Mouse (Mus musculus): ENCODE data around the gene Fcrla. TPM values are rescaled to one million over a fixed set of nuclear protein-coding genes. Genes with fewer than 3 reads are reported as not detected.

Gene Fcrla
- polyA plus RNA-seq, 1 experiment = 0.53 TPM

DNA sequence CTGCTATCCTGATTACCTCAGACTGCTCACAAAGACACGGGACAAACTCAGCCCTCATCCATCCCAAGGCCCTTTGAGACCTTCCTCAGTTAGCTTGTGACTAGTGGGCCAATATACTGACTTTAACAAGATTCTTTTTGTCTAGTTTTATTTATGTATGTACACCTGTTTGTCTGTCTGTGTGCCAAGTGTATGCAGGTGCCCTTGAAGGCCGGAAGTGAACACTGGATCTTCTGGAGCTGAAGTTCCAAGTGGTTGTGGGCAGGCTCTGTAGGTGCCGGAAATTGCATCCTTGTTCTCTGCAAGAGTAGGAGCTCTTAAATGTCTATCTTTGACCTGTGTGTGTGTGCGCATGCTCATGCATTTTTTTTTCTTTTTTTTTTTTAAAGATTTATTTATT is 1.9 kb upstream of the Fcrla start:
- no peak for DNase-seq (ENCODE audit: low read depth)

DNA sequence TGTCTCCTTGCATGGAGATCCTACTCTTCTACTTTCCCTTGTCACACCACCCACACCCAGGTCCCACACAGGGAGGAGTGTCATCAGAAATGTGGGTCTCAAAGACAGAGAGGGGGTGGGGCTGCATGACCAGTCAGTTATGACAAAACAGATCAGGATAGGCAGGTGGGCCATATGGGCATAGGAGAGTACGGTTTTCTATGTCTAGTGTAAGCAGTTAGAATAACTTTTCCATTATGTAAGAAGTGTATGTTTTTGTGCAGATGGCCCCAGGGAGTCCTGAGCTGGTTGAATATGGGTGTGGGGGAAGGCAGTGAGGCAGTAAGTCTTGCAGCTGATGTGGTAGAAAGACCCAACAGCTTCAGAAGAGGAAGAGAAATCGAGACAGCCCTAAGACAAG is 1.1 kb upstream of the Fcrla start:
- DNase-seq (ENCODE audit: low read depth) = no peak

DNA sequence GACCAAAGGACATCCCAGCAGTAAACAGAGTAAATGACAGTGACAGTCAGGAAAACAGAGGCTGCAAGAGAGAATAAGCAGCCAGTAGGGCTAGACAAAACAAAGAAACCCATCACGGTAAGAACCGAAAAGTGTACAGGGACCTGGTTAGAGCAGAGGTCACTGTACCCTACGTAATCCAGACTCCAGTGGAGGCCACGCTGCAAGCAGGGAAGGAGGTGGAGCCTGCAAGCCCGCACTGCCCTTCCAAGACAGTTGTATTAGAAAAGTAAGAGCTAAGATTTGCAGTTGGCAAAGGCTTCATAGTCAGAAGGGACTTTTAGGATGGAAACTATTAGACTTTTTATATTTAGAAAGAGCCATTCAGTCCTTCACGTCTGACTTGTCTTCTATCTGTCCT is 442 bp downstream of the Fcrla start:
- DNase-seq (ENCODE audit: low read depth) = no peak

DNA sequence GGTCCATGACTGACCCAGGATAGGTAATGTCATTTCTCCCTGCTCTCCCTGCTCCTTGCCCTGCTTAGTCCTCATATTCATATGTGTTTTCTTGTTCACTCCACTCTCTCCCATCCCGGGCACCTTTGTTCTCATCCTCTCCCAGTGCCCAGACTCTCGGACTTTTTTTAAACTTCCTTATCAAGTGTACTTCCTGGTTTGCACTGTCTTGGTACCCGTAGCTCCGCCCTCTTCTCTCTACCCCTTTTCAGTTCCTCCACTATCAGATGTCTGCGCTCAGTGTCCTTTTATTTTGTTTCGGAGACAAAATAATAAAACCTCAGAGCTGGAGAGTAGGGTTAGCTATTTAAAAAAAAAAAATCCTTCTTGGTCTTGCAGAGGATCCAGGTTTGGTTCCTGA is 2.9 kb downstream of the Fcrla start:
- DNase-seq (ENCODE audit: low read depth) = no peak

DNA sequence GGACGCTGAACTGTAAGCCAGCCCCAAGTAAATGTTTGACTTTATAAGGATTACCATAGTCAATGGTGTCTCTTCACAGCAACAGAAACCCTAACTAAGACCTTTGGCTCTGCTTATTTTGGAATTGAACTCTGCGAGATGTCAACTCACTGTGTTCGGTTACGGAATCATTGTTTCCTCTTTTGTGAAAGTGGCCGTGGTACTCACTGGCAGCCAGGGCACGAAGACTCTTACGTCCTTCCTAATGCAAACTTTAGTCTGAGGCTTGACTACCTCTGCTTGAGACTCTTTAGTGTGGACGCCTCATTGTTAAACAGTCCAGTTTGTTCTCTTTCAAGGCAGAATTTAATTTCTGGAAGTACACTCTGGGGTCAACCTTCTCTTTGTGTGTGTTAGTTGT is 8.1 kb downstream of the Fcrla start:
- DNase-seq (ENCODE audit: low read depth) = no peak

DNA sequence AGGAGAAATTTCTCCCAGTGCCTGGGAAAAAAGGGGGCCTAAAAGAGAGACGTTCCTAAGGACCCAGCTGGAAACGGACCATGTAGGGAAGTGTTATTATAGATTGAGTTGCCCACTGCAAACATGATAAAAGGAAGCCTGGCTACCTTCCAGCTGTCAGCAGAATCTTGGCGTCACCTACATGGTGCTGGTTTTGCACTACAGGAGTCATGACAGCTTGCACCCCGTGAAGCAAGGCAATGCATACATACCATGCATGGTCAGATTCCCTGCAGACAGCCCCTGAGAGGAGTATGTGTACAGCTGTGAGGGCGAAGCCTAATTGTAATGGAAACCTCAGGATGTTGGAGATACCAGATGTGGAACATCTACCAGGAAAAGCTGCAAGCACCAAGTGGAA is 11.7 kb downstream of the Fcrla start:
- DNase-seq (ENCODE audit: low read depth) = no peak

DNA sequence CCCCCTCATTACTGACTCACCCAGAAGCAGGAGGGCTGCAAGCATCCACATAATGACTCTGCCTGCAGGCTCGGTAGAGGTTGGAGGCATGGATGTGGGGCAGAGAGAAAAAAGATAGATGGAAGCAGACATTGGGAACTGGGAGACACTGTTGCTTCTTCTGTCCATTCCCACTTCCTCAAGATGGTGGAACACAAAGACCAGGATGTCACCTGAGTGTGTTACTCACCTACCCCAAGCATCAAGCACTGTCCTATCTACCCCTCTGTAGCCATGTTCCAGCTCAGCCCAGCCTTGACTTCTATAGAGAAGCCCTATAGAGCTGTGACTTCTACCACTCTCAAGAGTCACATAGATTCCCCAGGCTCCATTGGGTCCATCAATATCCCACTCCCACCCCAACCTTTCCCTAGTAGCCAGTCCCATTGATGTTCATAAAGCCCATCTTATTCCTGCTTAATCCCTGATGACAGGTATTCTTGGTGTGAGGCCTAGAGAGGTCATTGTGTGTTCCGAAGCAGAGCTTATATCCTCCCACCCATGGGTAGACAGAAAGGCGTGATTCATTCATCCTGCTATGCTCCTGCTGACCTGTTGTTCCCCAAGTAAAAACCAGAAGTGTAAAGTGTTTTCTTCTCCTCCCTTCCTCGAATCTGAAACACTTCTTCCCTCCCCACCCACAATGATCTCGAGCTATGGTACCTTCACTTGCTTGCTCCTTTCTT is 14.3 kb downstream of the Fcrla start, which contains the start of gene Fcrlb:
TSS of gene Fcrlb (minus strand) at position 51 of the 725 bp plus-strand sequence.
- DNase-seq (ENCODE audit: low read depth) = no peak

DNA sequence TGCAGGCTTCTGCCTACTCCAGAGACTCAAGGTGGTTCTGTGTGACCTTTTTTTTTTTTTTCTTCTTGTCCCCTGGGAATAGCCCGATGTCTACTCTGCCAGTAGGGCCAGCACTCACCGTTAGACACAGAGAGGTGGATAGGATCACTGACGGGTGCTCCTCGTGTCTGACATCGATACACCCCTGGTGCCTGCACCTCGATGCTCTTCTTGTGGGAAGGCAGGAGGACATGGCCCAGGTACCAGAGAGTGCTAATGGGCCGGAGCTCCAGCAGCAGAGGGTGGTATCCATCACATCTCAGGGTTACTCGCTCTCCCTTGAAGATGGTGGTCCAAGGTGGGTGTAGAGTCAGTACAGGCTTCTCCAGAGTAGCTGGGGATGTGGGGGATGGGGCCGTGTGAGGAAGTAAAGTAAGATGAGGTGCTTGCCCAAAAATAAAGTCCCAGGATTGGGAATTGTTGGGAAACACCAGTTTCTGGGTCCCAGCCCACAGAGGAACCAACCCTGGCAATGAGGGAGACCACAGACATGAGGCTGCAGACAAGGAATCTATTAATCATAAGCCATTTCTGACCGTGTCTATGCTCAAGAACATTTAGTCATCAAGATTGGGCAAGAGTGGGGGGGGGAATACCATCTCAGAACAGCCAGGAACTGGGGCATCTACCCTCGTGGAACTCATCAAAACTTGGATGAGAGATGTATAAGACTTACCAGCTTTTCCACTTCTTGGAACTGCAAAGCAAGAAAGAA is 15.3 kb downstream of the Fcrla start:
- no peak for DNase-seq (ENCODE audit: low read depth)

DNA sequence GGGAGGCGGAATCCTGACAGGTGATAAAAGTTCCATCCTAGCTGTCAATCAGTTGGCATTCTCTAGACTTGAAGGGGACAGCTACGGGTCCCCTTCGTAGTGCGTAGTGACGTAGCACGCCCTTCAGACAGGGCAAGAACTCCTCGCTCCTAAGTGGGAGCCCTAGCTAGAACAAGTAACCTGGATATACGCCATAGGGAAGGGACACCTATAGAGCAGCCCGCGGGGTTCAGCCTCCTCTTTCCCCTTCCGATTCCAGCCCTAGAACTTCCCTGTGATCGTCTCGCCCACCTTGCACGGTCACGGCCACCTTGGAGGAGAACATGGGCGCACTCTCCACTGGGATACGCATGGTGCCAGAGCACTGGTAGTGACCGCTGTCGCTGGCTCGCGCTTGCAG is 19.0 kb downstream of the Fcrla start:
- no peak for DNase-seq (ENCODE audit: low read depth)

DNA sequence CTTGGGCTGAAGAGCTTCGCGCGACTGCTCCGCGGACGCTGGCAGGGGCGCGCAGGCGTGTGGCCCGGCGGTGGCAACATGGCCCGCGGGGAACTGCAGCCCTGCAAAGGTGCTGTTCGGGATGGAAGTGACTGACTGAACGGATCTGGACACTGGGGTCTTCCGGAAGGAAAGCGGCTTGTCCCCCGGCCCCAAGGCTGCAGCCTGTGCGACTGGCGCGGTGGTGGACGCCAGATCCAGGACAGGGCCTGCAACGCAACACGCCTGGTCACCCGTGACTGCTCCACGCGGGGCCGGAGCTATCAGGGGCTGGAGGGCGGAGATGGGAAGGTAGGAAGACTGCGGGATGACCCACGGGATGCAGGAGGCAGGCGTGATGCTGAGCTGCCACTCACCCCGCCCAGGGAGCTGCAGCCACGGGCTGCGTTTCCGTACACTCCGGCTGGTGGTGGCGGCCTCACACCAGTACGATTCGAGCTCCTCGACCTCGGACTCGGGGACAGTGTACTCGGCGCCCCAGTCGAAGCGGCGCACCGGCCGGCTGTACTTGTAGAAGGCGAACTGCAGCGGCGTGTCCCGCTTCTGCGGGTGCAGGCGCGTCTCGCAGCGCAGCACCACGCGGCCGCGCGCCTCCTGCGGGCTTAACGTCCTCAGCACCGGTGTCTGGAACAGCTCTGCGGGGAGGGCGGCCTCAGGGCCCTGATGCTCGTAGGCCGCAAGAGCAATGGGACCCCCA is 19.8 kb downstream of the Fcrla start:
- no peak for DNase-seq (ENCODE audit: low read depth)

DNA sequence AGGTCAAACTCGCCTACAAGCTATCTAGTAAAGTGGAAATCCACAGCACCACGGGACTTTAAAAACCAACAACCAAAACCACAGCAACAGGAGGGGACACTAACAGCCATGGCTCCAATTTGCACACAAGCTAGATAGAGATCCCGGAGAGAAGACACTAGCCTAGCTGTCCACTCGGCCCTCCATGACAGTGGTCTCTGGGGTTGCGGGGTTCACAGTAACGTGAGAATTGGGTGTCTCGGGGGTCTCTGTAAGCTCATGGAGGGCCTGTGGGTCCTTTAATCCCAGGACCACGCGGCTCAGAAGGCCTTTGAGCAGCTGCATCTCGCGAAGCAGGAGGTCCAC is 20.3 kb downstream of the Fcrla start:
- no peak for DNase-seq (ENCODE audit: low read depth)

DNA sequence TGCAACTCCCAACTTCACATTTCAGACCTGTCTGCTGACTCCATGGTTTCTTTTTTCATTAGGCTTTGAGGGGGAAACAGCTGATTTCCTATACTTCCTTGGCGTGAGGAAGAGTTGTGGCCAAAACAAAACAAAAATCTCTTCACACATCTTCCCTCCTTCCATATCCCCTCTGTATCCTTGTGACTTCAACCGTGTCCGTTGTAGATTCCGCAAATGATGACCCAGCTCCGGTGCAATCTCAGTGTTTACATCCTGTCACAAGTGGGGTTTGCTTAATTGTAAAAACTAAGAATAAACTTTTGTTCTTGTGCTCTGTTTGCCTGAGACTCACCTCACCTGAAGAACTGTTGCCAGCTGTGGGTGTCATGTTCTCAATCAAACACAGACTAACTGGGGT is 23.9 kb downstream of the Fcrla start:
- DNase-seq (ENCODE audit: low read depth) = no peak

DNA sequence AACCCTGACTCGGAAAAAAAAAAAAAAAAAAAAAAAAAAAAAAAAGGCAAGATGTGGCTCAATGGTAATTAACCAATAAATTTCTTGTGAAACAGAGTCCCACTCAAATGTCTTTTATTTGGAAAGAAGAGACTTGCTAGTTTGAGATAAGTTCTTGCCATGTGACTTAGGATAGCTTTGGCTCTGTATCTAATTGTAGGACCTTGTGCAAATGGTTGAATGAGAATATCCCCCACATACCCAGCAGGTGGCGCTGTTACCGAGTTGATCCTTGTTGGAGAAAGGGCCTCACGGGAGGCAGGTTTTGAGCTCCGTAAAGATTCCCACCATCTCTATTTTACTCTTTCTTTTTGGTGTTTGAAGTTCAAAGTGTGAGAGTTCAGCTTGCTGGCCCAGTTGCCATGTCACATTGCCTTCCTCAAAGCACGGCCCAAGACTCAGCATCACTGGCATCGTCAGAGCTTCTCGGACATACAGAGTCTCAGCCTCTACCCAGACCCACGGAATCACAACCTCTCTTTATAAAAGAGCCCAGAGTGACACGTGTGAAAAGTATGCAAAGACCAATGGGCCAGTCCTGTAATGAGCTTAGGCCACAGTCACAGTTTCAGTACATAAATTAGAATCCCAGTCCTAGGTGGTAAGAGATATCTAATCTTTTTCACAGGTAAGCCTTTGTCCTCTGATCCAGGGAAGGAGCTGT is 25.7 kb downstream of the Fcrla start:
- DNase-seq (ENCODE audit: low read depth) = no peak

DNA sequence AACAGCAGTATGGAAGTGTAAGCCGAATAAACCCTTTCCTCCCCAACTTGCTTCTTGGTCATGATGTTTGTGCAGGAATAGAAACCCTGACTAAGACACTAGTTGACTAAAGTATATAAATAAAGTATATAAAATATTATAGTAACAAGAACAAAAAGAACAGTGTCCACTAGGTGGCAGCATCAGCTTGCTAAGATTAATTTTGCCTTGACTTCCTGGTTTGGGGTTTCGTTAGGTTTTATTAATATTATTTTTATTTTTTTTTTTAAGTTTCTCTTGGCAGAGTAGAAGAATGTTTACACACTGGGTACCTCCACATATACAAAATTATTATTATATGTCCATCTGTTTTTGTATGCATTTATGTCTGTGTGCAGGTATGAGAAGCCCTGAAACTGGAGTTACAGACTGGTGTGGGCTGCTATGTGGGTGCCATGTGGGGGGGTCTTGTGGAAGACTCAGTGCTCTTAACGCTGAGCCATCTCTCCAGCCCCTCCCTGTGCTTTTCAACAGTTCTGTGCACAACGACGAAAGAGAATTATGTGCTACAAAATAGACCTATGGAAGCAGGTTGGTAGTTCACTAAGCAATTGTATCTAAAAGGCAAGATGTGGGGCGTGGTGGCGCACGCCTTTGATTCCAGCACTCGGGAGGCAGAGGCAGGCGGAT is 26.4 kb downstream of the Fcrla start:
- DNase-seq (ENCODE audit: low read depth) = no peak

DNA sequence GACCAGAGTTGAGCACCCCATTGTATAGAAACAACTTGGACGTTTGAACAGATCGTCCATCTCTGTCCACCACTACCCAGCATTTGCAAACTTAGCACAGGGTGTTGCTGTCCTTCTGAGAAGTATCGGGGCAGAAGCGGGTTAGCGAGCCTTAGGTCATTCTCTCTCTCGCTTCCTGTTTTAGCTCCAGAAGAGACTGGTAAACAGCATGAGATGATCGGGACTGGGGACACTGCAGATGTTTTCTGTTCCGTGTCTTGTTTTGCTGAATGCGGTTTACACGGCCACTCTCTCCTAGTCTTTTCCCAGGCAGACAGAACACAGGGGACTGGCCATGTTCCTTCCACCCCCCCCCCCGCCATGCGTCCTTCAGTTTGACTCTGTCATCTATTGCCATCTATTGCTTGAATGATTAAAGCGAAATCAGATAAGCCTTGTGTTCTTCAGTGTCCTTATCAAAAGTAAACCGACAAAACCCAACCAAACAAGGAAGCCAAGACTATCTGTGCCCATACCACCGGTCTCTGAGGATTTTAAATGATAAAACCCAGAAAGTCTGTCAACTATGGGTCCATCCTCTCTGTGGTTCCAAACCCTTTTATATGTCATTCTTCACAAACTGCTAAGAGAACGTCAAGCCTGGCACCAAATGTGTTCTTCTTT is 28.8 kb downstream of the Fcrla start:
- no peak for DNase-seq (ENCODE audit: low read depth)

DNA sequence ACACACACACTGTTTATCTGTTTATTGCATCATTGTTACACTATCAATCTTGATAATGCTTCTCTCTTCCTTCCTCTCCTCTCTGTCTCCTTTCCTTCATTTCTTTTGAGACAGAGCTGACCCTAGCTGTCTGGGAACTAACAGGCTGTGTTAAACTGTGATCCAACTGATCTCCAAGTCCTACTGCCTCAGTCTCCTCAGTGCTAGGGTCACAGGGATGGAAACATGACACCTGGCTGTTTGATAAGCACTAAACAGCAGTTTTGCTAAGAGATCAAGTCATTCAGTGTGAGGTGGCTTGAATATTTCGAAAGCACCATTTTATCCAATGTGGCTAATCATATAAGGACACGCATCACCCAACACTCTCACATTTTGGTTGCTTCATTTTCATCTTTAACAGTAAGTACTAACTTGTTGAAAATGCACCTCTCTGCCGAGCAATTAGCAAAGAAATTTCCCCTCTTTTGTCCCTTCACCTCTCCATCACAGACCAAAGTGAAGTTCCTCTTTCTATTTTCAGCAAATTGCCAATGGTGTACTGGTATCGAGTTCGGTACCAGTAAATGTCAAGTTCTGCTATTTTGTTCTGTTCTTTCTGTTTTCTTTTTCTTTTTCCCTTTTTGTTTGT is 30.6 kb downstream of the Fcrla start:
- no peak for DNase-seq (ENCODE audit: low read depth)

DNA sequence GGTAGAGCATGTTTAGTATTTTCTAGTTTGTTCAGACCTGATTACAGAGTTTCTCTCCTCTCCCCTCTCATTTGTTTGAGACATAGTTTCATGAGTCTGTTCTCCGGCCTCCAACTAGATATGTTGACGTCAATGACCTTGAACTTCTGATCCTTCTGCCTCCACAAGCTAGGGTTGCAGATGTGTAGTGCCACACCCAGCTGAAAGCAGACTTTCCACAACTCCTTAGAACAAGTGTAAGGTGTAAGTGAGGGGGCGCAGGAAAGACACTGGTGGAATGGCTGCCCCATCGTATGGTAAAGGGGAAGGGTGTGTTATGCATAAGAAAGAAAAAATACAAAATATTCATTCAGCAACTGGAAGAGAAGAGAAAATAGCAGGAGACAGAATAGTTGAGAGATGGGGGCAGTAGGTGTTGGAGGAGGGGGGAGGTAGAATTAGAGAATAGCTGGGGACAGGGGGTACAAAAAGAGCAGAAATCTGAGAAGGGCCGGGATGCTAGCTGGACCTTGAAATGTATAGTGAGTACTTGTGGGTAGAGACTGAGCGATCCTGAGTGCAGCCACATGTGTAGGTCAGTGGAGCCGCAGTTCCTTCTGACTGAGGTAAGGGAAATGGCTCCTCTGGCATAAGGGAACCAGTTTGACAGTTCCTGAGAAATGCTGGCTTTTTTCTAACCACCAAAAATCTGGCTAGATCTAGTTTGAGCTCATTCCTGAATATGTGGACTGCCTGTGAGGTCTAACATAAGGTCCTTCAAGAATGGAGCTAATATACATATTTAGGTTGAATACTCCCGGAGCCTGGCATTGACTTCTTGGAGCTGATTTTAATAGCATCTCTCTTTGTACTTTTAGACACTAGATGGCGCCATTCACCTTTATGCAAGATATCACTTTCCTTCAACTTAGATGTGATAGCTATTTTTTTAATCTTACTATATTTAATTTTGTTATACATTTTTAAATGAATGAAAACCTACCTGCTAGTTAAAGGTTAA is 32.5 kb downstream of the Fcrla start:
- DNase-seq (ENCODE audit: low read depth) = no peak

DNA sequence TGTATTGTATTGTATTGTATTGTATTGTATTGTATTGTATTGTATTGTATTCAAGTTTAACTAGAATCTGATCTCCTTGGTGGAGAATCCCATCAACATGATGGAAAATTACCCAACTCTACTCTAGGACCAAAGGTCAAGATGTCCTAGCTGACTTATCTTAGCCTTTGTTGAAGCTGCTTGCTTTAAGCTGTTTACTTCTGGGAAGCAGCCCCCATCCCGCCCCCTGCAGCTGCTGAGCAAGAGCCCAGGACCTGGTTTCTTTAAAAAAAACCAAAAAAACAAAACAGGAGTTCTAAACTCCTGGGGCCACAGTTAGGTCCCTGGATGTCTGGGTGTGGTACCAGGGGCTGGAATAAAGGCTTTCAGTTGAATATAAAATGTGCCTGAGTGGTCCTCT is 35.1 kb downstream of the Fcrla start:
- DNase-seq (ENCODE audit: low read depth) = no peak

DNA sequence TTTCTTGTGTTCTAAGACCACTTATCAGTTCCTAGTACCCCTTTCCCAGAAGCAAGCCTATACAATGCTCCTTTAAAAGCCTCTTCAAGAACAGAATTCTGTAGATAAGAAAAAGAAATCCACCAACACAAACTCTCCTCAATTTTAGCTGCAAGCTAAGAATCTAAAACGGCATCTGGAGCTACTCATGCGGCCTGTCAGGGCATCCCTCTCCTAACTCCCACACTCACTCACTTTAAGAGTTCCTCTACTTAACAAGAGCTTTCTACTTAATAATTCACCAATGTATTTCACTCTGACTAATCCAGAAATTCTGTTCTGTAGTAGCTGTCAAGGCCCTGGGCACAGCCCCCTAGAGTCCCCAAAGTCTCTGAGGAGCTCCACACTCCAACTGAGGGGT is 35.7 kb downstream of the Fcrla start:
- DNase-seq (ENCODE audit: low read depth) = no peak
